Mouse (Mus musculus) lung, postnatal 0 days (tissue): ENCODE measurements around the gene Aven. TPM values are rescaled to one million over a fixed set of nuclear protein-coding genes. Genes with fewer than 3 reads are reported as not detected.

Experiments
- ATAC-seq: fragments of 200-750 bp; cut with Nextera tagmentation; 2 replicates; pipeline ENCODE4 v1.8.0; 2017; ENCODE audit warnings: moderate library complexity
- DNase-seq: peaks from one replicate; pipeline ENCODE4 v3.0.0-alpha.2; 2016; ENCODE audit warnings: low spot score
- H3K27ac ChIP-seq: fragments of 300-500 bp; sonication (generic); 2 replicates; pipeline ENCODE4 v1.5.1; 2014; ENCODE audit warnings: antibody characterized with exemption, mild to moderate bottlenecking, low read length, mixed read lengths
- H3K27me3 ChIP-seq: fragments of 300-500 bp; sonication (generic); replicated peaks from 2 replicates; pipeline ENCODE4 v1.6.1; 2014; ENCODE audit warnings: low read length, mixed read lengths; ENCODE audit not compliant: insufficient read depth
- H3K36me3 ChIP-seq: fragments of 300-500 bp; sonication (generic); 2 replicates; pipeline ENCODE4 v1.6.1; 2014; ENCODE audit warnings: low read length, mixed read lengths; ENCODE audit not compliant: insufficient read depth
- H3K4me1 ChIP-seq: fragments of 300-500 bp; sonication (generic); 2 replicates; pipeline ENCODE4 v1.6.1; 2014; ENCODE audit warnings: antibody characterized with exemption, low read depth, low read length, mixed read lengths; ENCODE audit not compliant: insufficient read depth
- H3K4me2 ChIP-seq: fragments of 300-500 bp; sonication (generic); replicated peaks from 2 replicates; pipeline ENCODE4 v1.6.1; 2014; ENCODE audit warnings: low read depth, mild to moderate bottlenecking, low read length, moderate library complexity, mixed read lengths
- H3K4me3 ChIP-seq: fragments of 300-500 bp; sonication (generic); 2 replicates; pipeline ENCODE4 v1.5.1; 2014; ENCODE audit warnings: low read depth, low read length
- H3K9ac ChIP-seq: fragments of 300-500 bp; sonication (generic); replicated peaks from 2 replicates; pipeline ENCODE4 v1.6.1; 2014; ENCODE audit warnings: low read depth, mild to moderate bottlenecking
- H3K9me3 ChIP-seq: fragments of 300-500 bp; sonication (generic); 2 replicates; pipeline ENCODE4 v1.6.1; 2016; ENCODE audit warnings: low read length, mixed read lengths
- CTCF ChIP-seq: IDR thresholded peaks from 2 replicates; pipeline ENCODE4 v1.5.1; 2016; ENCODE audit warnings: antibody characterized with exemption, mild to moderate bottlenecking
- EP300 ChIP-seq: IDR thresholded peaks from 2 replicates; pipeline ENCODE4 v1.6.1; 2016; ENCODE audit warnings: antibody characterized with exemption, mild to moderate bottlenecking, control low read depth
- WGBS: fragments of 180-500 bp; shearing (Covaris S2); extraction: QIAGEN DNeasy Blood & Tissue Kit; methylation state at CpG from one replicate; pipeline ENCODE4 v1.1.7; 2014; 5-methylcytosine and 5-hydroxymethylcytosine counted together
- polyA plus RNA-seq: library from polyadenylated mRNA; unstranded; fragments of >200 nt; fragmentation: Nextera tagmentation; extraction: Ambion mirVana; gene quantifications from 2 replicates; pipeline ENCODE4 v1.2.1, GENCODE M21; 2015

The Aven gene
- polyA plus RNA-seq, 1 experiment from 2014 or later: 2.4 TPM

DNA sequence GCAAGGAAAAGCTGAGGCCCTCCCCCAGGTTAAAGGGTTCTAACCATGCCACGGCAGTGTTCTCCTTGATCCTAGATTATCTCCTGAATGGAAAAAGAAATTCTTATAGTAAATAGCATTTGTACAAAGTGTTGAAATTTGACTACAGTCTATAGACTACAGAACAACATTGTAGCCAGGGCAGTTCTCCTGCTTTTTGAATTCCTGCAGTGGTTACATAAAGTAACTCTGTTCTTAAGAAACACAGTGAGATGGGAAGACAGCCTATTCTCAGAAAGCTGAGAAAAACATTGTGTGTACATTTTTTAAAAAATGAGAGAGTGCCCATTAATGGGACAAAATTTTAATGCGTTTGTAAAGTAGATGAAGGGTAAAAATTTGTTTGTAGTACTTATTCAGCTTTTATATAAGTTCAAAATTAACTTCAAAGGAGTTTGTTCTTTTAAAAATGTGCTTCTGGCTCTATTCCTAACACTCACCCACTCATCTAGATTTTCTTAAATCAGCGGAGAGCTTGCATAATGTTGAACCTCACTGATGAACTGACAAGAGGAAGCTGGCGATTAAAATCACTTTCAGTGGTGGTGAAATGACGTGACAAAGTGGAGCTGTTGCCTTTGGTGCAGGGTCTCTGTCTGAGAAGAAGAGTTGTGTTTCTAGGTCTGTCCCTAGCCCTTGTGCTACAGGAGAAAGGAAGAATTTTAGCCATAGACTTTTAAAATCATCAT is 17.6 kb upstream of the Aven start:
- Histone ChIP-seq H3K36me3 (no peaks in the 10 kb centered on the region), H3K27ac (peak overlapping the region; percentile 60; the same call in 1 of the 2 replicates), H3K4me1 (peaks cover 7% of the 10 kb centered on the region; the same call in 1 of the 2 replicates), H3K4me2 (no peak overlapping the region), H3K4me3 (no peak overlapping the region), H3K27me3 (no peaks in the 10 kb centered on the region), H3K9ac (no peak overlapping the region), H3K9me3 (no peaks in the 10 kb centered on the region)
- 23% methylated on average over 5 of the region's 5 CpGs for WGBS
- TF ChIP-seq CTCF: no peak
- TF ChIP-seq EP300: no peak
- DNase-seq (peak; percentile 78), ATAC-seq (peak; percentile 77)

DNA sequence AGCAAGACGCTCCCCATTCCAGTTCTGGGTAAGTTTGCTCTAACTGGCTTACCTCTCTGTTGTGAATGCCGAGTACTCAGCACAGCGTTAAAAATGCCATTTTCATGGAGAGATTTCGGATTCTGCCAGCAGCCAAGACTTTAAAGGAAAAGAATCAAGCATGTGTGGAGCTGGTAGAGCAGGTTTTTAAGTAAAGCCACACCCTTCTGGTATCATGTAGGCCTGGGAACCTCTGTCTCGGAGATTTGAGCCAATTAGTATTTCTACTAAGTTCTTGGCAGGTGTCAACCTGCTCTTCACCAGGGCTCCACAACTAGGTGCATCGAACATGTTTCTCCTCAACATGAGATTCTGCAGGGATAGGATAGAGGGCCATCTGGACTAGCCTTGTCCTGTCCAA is 16.2 kb upstream of the Aven start:
- DNase-seq (peak; percentile 41), ATAC-seq (peak; percentile 31; the same call in 1 of the 2 replicates)
- no peak overlapping the region for H3K4me2 ChIP-seq

DNA sequence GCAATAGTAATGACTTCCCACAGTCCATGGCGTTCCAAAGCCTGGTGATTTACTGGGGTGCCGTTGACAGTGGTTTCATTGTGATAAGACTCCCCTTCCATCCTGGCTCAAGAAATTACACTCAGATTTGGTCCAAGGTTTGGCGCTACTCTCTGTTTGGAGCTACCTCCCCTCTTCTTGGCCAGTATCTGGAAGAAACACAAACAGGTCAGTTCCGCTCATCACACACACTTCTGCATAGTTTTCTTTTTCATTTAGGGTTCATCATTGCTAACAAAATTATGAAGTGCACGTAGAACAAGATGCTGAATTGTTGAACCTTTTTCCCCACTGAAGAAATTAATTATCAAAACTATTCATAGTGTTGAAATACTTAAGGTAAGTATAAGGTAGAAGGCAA is 12.1 kb upstream of the Aven start, which contains the start of gene Chrm5:
Chrm5 (minus strand) TSS at position 101 of the 400 bp plus-strand sequence.
- no peak within 1 kb of the TSS for H3K4me2 ChIP-seq
- WGBS: 84% methylated on average over 5 of the region's 5 CpGs
- peaks cover 7% of the 10 kb centered on the region; the same call in 1 of the 2 replicates for H3K4me1 ChIP-seq
- H3K9ac ChIP-seq: no peak within 1 kb of the TSS
- H3K36me3 ChIP-seq: no peaks in the 10 kb centered on the region
- no peak within 1 kb of the TSS for H3K27ac ChIP-seq
- DNase-seq (no peak), ATAC-seq (no peak)
- no peaks in the 10 kb centered on the region for H3K27me3 ChIP-seq
- TF ChIP-seq CTCF (no peak), EP300 (no peak)
- H3K9me3 ChIP-seq: no peaks in the 10 kb centered on the region
- no peak within 1 kb of the TSS for H3K4me3 ChIP-seq

More for the DNA sequence above, 16.2 kb upstream of the Aven start:
- peaks cover 7% of the 10 kb centered on the region; the same call in 1 of the 2 replicates for H3K4me1 ChIP-seq
- H3K9ac ChIP-seq: no peak overlapping the region
- WGBS: 52% methylated on average over 6 of the region's 6 CpGs
- H3K27ac ChIP-seq: 0 out of 2 replicates have a peak overlapping the region, but pooled peaks have one; percentile 28
- H3K27me3 ChIP-seq: no peaks in the 10 kb centered on the region
- TF ChIP-seq EP300 (no peak), CTCF (no peak)
- no peak overlapping the region for H3K4me3 ChIP-seq
- no peaks in the 10 kb centered on the region for H3K36me3 ChIP-seq
- H3K9me3 ChIP-seq: no peaks in the 10 kb centered on the region

DNA sequence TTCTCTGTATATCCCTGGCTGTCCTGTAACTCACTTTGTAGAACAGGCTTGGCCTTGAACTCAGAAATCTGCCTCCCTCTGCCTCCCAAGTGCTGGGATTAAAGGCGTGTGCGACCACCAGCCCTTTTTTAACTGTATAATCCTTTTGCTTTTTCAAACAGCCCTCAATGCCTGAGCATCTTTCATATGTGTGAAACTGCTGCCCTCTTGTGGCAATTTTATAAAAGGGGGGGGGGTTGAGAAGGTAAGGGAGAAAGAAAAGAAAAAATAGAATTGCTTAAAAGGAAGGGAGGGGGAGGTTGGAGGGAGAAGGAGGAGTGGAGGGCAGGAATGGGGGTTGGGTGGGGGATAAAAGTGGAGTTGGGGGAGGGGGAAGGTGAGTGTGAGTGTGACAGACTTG is 11.2 kb upstream of the Aven start:
- TF ChIP-seq EP300: no peak
- peak; percentile 75 for TF ChIP-seq CTCF
- no peaks in the 10 kb centered on the region for H3K36me3 ChIP-seq
- DNase-seq: peak; percentile 72
- no peak overlapping the region for H3K4me3 ChIP-seq
- no peak overlapping the region for H3K4me2 ChIP-seq
- no peak overlapping the region for H3K27ac ChIP-seq
- no peaks in the 10 kb centered on the region for H3K9me3 ChIP-seq
- no peaks in the 10 kb centered on the region for H3K4me1 ChIP-seq
- peak; percentile 29 for ATAC-seq
- 3% methylated on average over 2 of the region's 2 CpGs for WGBS
- H3K27me3 ChIP-seq: no peaks in the 10 kb centered on the region
- H3K9ac ChIP-seq: no peak overlapping the region

DNA sequence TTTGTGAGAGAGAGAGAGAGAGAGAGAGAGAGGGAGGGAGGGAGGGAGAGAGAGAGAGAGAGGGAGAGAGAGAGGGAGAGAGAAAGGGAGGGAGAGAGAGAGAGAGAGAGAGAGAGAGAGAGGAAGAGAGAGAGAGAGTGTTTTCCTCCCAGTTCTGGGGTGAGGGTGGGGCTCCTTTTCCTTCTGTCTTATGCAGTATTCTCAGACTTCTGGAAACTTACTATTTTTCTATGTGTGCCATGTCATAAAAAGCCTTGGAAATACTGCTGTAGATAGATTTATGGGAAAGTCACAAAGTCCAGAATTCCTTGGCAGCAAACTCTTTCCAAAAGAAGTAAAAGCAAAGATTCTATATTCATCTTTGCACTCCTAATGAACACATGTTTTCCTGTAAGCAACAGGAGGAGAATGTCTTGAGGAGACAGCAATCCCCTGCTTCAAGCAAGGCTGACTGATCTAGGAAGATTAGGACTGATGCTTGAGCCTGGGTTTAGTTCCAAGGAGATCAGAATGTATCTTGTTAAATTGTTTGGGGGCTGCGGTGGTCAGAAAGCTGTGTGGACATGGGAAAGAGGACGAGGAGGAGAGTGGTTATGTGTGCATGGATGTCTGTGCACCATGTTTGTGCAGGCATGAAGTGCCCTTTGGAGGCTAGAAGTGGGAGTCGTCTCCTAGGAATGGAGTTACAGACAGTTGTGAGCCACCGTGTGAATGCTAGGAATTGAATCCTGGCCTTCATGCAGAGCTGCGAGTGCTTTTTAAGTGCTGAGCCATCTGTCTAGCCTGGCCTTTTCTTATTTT is 10.0 kb upstream of the Aven start:
- DNase-seq (no peak), ATAC-seq (no peak)
- no peaks in the 10 kb centered on the region for H3K9me3 ChIP-seq
- H3K9ac ChIP-seq: no peak overlapping the region
- H3K27ac ChIP-seq: no peak overlapping the region
- H3K4me2 ChIP-seq: no peak overlapping the region
- no peaks in the 10 kb centered on the region for H3K27me3 ChIP-seq
- TF ChIP-seq EP300 (no peak), CTCF (no peak)
- H3K36me3 ChIP-seq: no peaks in the 10 kb centered on the region
- no peak overlapping the region for H3K4me3 ChIP-seq
- no peaks in the 10 kb centered on the region for H3K4me1 ChIP-seq
- WGBS: 48% methylated on average over 5 of the region's 5 CpGs

DNA sequence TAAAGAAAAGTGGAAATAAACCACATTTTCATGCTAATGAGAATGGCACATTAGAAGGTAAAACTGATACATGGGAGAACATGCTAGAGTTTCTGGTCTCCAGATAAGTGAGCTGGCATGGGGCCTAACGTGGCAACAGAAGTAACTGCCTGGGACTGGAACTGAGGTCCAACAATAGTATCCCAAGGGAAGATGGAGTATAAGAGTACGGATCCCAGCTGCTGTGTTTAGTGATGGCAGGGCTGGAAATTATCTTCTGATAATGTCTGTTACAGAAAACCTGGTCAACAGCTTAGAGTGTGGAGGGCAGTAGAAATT is 9.5 kb upstream of the Aven start:
- H3K36me3 ChIP-seq: no peaks in the 10 kb centered on the region
- H3K9me3 ChIP-seq: no peaks in the 10 kb centered on the region
- TF ChIP-seq CTCF (no peak), EP300 (no peak)
- no peak overlapping the region for H3K27ac ChIP-seq
- no peaks in the 10 kb centered on the region for H3K4me1 ChIP-seq
- H3K9ac ChIP-seq: no peak overlapping the region
- 55% methylated on average over 2 of the region's 2 CpGs for WGBS
- no peak for DNase-seq
- H3K4me2 ChIP-seq: no peak overlapping the region
- H3K27me3 ChIP-seq: no peaks in the 10 kb centered on the region
- peak; percentile 24; the same call in 1 of the 2 replicates for ATAC-seq
- no peak overlapping the region for H3K4me3 ChIP-seq
